Mouse (Mus musculus): ENCODE results near the gene Clec2g.

DNA sequence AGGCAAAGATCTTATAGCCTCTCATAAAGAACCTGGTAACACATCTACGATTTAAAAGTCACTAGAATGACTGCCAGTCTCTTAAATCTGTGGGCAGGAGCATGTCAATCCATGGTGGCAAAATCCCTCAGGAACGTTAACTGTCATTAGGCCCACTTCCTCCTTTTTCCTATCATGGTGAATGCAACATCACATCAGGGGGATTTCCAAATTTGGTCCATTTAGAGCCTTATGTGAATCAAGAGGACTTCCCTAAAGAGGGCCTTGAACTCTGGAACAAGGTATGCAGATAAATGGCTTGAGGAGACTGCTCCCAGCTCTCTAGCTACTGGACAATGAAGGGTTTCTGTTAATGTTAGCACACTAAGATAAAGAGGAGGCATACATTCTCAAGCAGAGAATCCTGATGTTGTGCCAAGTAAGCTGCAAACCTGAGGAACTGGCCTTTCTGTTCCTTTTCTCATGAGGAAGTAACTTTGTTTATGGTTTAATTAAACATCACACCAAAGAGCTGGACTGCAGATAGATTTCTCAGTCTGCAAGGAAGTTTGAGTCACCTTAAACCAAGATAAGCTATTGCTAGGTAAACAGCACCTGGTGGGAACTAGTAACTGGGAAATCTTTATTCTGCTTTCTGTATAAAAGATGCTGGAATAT lies 20.5 kb upstream of the Clec2g start:
- no peak for TF ChIP-seq E2F4 (IDR thresholded peaks at IDR 0.05; ENCODE audit: insufficient replicate concordance, low read depth, low read length)
- no peak for TF ChIP-seq POLR2A (IDR thresholded peaks at IDR 0.05; ENCODE audit: low read depth, low read length)
- TF ChIP-seq TCF12 (IDR thresholded peaks at IDR 0.05; ENCODE audit: low read depth, low read length): no peak
- no peak for TF ChIP-seq CTCF (conservative IDR thresholded peaks at IDR 0.05 in 1 of 2, IDR thresholded peaks at IDR 0.05 in 1 of 2; ENCODE audit: low read depth in 2 of 2, low read length in 2 of 2)

All from CH12.LX (cell line).